Mouse (Mus musculus) liver, embryonic 14.5 days (tissue): ENCODE data around the gene Defa31. TPM values are rescaled to one million over a fixed set of nuclear protein-coding genes. Genes with fewer than 3 reads are reported as not detected.
"Not testable (repeated sequence)": the region's sequence is repeated elsewhere in the genome, so short reads cannot be mapped to it uniquely, and the experiment has no call there.

Experiments
- ATAC-seq: fragments of 200-750 bp; cut with Nextera tagmentation; 2 replicates; pipeline ENCODE4 v1.8.0; 2017; ENCODE audit warnings: moderate number of reproducible peaks, mild to moderate bottlenecking, moderate library complexity; ENCODE audit not compliant: insufficient read depth
- DNase-seq, 3 experiments: peaks; one replicate each; pipeline ENCODE4 v3.0.0-alpha.2; 2012 to 2013; ENCODE audit warnings: low read depth in 3 of 3, low spot score in 3 of 3
- H3K27ac ChIP-seq: fragments of 300-500 bp; sonication (generic); 2 replicates; pipeline ENCODE4 v1.5.1; 2014; ENCODE audit warnings: moderate library complexity, mild to moderate bottlenecking, control low read depth, inconsistent platforms
- H3K27me3 ChIP-seq: fragments of 300-500 bp; sonication (generic); 2 replicates; pipeline ENCODE4 v1.6.1; 2014; ENCODE audit warnings: mild to moderate bottlenecking, low read length, moderate library complexity; ENCODE audit not compliant: control insufficient read depth, insufficient read depth
- H3K36me3 ChIP-seq: fragments of 300-500 bp; sonication (generic); replicated peaks from 2 replicates; pipeline ENCODE4 v1.6.1; 2014; ENCODE audit warnings: low read depth; ENCODE audit not compliant: control insufficient read depth, insufficient read depth
- H3K4me1 ChIP-seq, 2 experiments: fragments of 200-500 bp in 1 of 2; fragments of 300-500 bp in 1 of 2; sonication (generic) in 1 of 2; replicated peaks; 2 replicates each; pipeline ENCODE4 v1.6.1; 2012 to 2014; ENCODE audit warnings: antibody characterized with exemption in 1 of 2, inconsistent platforms in 1 of 2, low read length in 1 of 2; ENCODE audit not compliant: control insufficient read depth in 2 of 2, insufficient read depth in 2 of 2
- H3K4me2 ChIP-seq: fragments of 300-500 bp; sonication (generic); 2 replicates; pipeline ENCODE4 v1.6.1; 2014; ENCODE audit warnings: low read depth, mild to moderate bottlenecking, control low read depth, moderate library complexity
- H3K4me3 ChIP-seq, 2 experiments: fragments of 200-500 bp in 1 of 2; fragments of 300-500 bp in 1 of 2; sonication (generic) in 1 of 2; 2 replicates each; pipeline ENCODE4 v1.5.1; 2012 to 2014; ENCODE audit warnings: low read depth in 2 of 2, low read length in 2 of 2, mild to moderate bottlenecking in 2 of 2, control low read depth in 1 of 2, inconsistent platforms in 1 of 2, moderate library complexity in 1 of 2; ENCODE audit not compliant: insufficient read depth in 1 of 2
- H3K9ac ChIP-seq: fragments of 300-500 bp; sonication (generic); replicated peaks from 2 replicates; pipeline ENCODE4 v1.6.1; 2014; ENCODE audit warnings: mild to moderate bottlenecking, control low read depth, moderate library complexity
- H3K9me3 ChIP-seq: fragments of 300-500 bp; sonication (generic); 2 replicates; pipeline ENCODE4 v1.6.1; 2016; ENCODE audit warnings: low read length, mixed read lengths; ENCODE audit not compliant: control insufficient read depth
- WGBS: fragments of 180-500 bp; shearing (Covaris S2); extraction: QIAGEN DNeasy Blood & Tissue Kit; methylation state at CpG from one replicate; pipeline ENCODE4 v1.1.7; 2014; ENCODE audit not compliant: insufficient replicate concordance; 5-methylcytosine and 5-hydroxymethylcytosine counted together
- polyA plus RNA-seq, 2 experiments: library from polyadenylated mRNA; depleted of rRNA in 1 of 2; stranded (reverse) in 1 of 2; unstranded in 1 of 2; fragments of >200 nt; fragmentation: Nextera tagmentation in 1 of 2; extraction: Ambion mirVana in 1 of 2; gene quantifications; 2 replicates each; pipeline versions ENCODE4 v1.2.1 to v1.2.3; 2012 to 2014

The Defa31 gene
- polyA plus RNA-seq (2012; rRNA removed) (not detected in 2 replicates), polyA plus RNA-seq (2014; fragmentation: Nextera tagmentation; extraction: Ambion mirVana) (not detected in 2 replicates)

DNA sequence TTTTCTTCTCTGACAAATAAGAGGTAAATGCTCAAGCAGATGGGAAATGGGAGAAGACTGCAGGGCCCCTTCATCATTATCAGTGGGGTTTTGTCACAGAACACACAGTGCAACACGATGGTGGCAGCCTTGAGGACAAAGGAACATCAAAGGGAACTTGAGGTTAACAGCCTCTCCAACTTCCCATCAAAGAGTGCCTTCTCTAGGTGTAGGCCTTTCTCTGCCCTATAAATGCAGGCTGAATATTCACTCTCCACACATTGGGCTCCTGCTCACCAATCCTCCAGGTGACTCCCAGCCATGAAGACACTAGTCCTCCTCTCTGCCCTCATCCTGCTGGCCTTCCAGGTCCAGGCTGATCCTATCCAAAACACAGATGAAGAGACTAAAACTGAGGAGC, at the start of gene Defa31:
TSS of gene Defa31 (plus strand) at position 301 of the 400 bp plus-strand sequence.
- not testable (repeated sequence) for H3K27me3 ChIP-seq, H3K36me3 ChIP-seq, H3K9ac ChIP-seq, H3K4me2 ChIP-seq, DNase-seq, H3K27ac ChIP-seq, H3K4me3 ChIP-seq, H3K4me1 ChIP-seq, ATAC-seq, H3K9me3 ChIP-seq
- no CpG with 5 or more reads among the region's 1 CpGs for WGBS

DNA sequence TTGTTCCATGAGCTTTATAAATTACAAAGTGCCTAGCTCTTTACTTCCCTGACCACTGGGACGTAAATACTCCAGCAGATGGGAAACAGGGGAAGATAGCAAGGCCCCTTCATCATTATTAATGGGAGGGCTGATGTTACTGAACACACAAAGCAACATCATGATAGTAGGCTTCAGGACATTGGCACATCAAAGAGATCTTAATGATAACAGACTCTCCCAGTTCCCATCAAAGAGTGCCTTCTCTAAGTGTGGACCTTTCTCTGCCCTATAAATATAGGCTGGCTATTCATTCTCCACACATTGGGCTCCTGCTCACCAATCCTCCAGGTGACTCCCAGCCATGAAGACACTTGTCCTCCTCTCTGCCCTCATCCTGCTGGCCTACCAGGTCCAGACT, 29.4 kb upstream of the Defa31 start, which contains the start of gene Defa22:
TSS of gene Defa22 (plus strand) at position 301 of the 400 bp plus-strand sequence.
- not testable (repeated sequence) for H3K36me3 ChIP-seq, H3K4me2 ChIP-seq, H3K27me3 ChIP-seq, H3K9ac ChIP-seq, H3K4me1 ChIP-seq, ATAC-seq, H3K9me3 ChIP-seq, H3K27ac ChIP-seq, H3K4me3 ChIP-seq, DNase-seq
- no CpG with 5 or more reads among the region's 1 CpGs for WGBS

DNA sequence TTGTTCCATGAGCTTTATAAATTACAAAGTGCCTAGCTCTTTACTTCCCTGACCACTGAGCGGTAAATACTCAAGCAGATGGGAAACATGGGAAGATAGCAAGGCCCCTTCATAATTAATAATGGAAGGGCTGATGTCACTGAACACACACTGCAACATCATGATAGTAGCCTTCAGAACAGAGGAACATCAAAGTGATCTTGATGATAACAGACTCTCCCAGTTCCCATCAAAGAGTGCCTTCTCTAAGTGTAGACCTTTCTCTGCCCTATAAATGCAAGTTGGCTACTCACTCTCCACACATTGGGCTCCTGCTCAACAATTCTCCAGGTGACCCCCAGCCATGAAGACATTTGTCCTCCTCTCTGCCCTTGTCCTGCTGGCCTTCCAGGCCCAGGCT, 9.8 kb downstream of the Defa31 start, which contains the start of gene Gm15293:
TSS of gene Gm15293 (plus strand) at position 301 of the 400 bp plus-strand sequence.
- ATAC-seq, H3K36me3 ChIP-seq, H3K27ac ChIP-seq, H3K4me3 ChIP-seq, H3K4me1 ChIP-seq, H3K9me3 ChIP-seq, H3K4me2 ChIP-seq, DNase-seq, H3K27me3 ChIP-seq, H3K9ac ChIP-seq: not testable (repeated sequence)
- no CpG with 5 or more reads among the region's 1 CpGs for WGBS

Other genes with a start within 250 kb of the Defa31 start
- not detected in 2 replicates for gene AY761185, start 246.9 kb upstream of the Defa31 start, polyA plus RNA-seq (2012; rRNA removed)
- gene AY761185, start 246.9 kb upstream of the Defa31 start, polyA plus RNA-seq (2014; fragmentation: Nextera tagmentation; extraction: Ambion mirVana), result not detected in 2 replicates
- not detected in 2 replicates for gene Defa21, start 166.1 kb upstream of the Defa31 start, polyA plus RNA-seq (2012; rRNA removed)
- gene Defa21, start 166.1 kb upstream of the Defa31 start, polyA plus RNA-seq (2014; fragmentation: Nextera tagmentation; extraction: Ambion mirVana), result not detected in 2 replicates
- gene Defa23, start 136.6 kb upstream of the Defa31 start, polyA plus RNA-seq (2012; rRNA removed), result not detected in 2 replicates
- not detected in 2 replicates for gene Defa23, start 136.6 kb upstream of the Defa31 start, polyA plus RNA-seq (2014; fragmentation: Nextera tagmentation; extraction: Ambion mirVana)
- not detected in 2 replicates for gene Defa35, start 126.6 kb upstream of the Defa31 start, polyA plus RNA-seq (2012; rRNA removed)
- not detected in 2 replicates for gene Defa35, start 126.6 kb upstream of the Defa31 start, polyA plus RNA-seq (2014; fragmentation: Nextera tagmentation; extraction: Ambion mirVana)
- not detected in 2 replicates for gene Defa25, start 107.2 kb upstream of the Defa31 start, polyA plus RNA-seq (2012; rRNA removed)
- not detected in 2 replicates for gene Defa25, start 107.2 kb upstream of the Defa31 start, polyA plus RNA-seq (2014; fragmentation: Nextera tagmentation; extraction: Ambion mirVana)
- gene Gm14851, start 95.6 kb upstream of the Defa31 start, polyA plus RNA-seq (2012; rRNA removed), result not detected in 2 replicates
- gene Gm14851, start 95.6 kb upstream of the Defa31 start, polyA plus RNA-seq (2014; fragmentation: Nextera tagmentation; extraction: Ambion mirVana), result not detected in 2 replicates
- gene Defa30, start 57.0 kb upstream of the Defa31 start, polyA plus RNA-seq (2012; rRNA removed), result not detected in 2 replicates
- not detected in 2 replicates for gene Defa30, start 57.0 kb upstream of the Defa31 start, polyA plus RNA-seq (2014; fragmentation: Nextera tagmentation; extraction: Ambion mirVana)
- gene Defa22, start 29.3 kb upstream of the Defa31 start, polyA plus RNA-seq (2012; rRNA removed), result not detected in 2 replicates
- not detected in 2 replicates for gene Defa22, start 29.3 kb upstream of the Defa31 start, polyA plus RNA-seq (2014; fragmentation: Nextera tagmentation; extraction: Ambion mirVana)
- not detected in 2 replicates for gene Gm15293, start 9.9 kb downstream of the Defa31 start, polyA plus RNA-seq (2012; rRNA removed)
- gene Gm15293, start 9.9 kb downstream of the Defa31 start, polyA plus RNA-seq (2014; fragmentation: Nextera tagmentation; extraction: Ambion mirVana), result not detected in 2 replicates
- not detected in 2 replicates for gene Gm15292, start 58.1 kb downstream of the Defa31 start, polyA plus RNA-seq (2012; rRNA removed)
- gene Gm15292, start 58.1 kb downstream of the Defa31 start, polyA plus RNA-seq (2014; fragmentation: Nextera tagmentation; extraction: Ambion mirVana), result not detected in 2 replicates
- gene Defa27, start 123.9 kb downstream of the Defa31 start, polyA plus RNA-seq (2012; rRNA removed), result not detected in 2 replicates
- not detected in 2 replicates for gene Defa27, start 123.9 kb downstream of the Defa31 start, polyA plus RNA-seq (2014; fragmentation: Nextera tagmentation; extraction: Ambion mirVana)
- gene Defa29, start 135.4 kb downstream of the Defa31 start, polyA plus RNA-seq (2012; rRNA removed), result not detected in 2 replicates
- not detected in 2 replicates for gene Defa29, start 135.4 kb downstream of the Defa31 start, polyA plus RNA-seq (2014; fragmentation: Nextera tagmentation; extraction: Ambion mirVana)
- gene Defa2, start 186.9 kb downstream of the Defa31 start, polyA plus RNA-seq (2012; rRNA removed), result not detected in 2 replicates
- not detected in 2 replicates for gene Defa2, start 186.9 kb downstream of the Defa31 start, polyA plus RNA-seq (2014; fragmentation: Nextera tagmentation; extraction: Ambion mirVana)
- gene Defa33, start 200.2 kb downstream of the Defa31 start, polyA plus RNA-seq (2012; rRNA removed), result not detected in 2 replicates
- gene Defa33, start 200.2 kb downstream of the Defa31 start, polyA plus RNA-seq (2014; fragmentation: Nextera tagmentation; extraction: Ambion mirVana), result not detected in 2 replicates
- not detected in 2 replicates for gene Defa36, start 235.8 kb downstream of the Defa31 start, polyA plus RNA-seq (2012; rRNA removed)
- gene Defa36, start 235.8 kb downstream of the Defa31 start, polyA plus RNA-seq (2014; fragmentation: Nextera tagmentation; extraction: Ambion mirVana), result not detected in 2 replicates